Mouse (Mus musculus) left cerebral cortex, adult 8-10 months (tissue): Measurements from ENCODE around the gene Gm17606. TPM values are rescaled to one million over a fixed set of nuclear protein-coding genes. Genes with fewer than 3 reads are reported as not detected.
A peak's percentile ranks its signal among the peaks of the same experiment; 100 is the strongest.

ENCODE experiments used
- DNase-seq, 2 experiments: peaks; one replicate each; pipeline ENCODE4 v3.0.0; 2022; ENCODE audit warnings: low spot score in 2 of 2
- microRNA-seq, 2 experiments: library from miRNA; unstranded; fragments of <30 nt; microRNA quantifications; one replicate each; pipeline ENCODE4 v1.2.0; 2022
- total RNA-seq, 4 experiments: library from RNA; stranded (reverse); gene quantifications; 2 replicates each; pipeline ENCODE4 v1.2.4; 2022

Gm17606 gene
- total RNA-seq, 4 experiments from 2014 or later, result not detected

GRCm38 (mm10) chr14:54660009-54660408 is 19.3 kb downstream of the Gm17606 start:
- DNase-seq, result no peak

- DNase-seq, result peak in 1 of 2 experiments; percentile 83
Measured at GRCm38 (mm10) chr14:54664477-54665222, 23.9 kb downstream of the Gm17606 start.

GRCm38 (mm10) chr14:54669381-54669780 is 28.6 kb downstream of the Gm17606 start:
- no peak for DNase-seq

- DNase-seq, result no peak
Measured at GRCm38 (mm10) chr14:54674317-54674716, 33.6 kb downstream of the Gm17606 start.

GRCm38 (mm10) chr14:54676290-54676689 is 35.5 kb downstream of the Gm17606 start:
- no peak for DNase-seq

DNA sequence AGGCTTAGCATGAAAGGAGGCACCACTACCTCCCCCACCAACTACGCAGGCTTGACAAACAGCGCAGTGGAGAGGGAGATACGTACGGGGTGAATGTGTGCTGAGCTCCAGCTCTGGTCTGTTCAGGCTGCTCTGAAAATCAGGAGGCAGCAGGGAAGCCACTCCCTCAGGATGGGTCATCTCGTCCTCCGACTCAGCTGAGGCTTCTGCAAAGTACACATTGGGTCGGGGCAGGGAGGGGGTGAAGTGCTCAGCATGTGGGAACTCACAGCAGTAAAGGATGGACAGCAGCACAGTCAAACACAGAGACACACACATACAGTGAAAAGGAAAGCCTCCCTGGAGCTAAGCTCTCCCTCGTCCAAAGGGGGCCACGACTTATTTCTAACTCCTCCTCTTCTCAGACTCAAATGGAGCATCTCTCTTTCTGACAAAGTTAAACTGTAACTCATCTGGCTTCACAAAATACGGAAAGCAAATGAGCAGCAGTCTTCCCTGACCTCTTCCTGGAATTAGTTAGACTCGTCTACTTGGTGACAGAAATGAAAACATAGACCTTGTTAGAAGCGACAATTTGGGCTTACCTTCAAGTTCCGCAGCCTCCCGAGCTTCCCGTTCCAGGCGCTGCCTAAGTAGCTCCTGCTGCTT is 38.0 kb downstream of the Gm17606 start:
- DNase-seq, result no peak

DNA sequence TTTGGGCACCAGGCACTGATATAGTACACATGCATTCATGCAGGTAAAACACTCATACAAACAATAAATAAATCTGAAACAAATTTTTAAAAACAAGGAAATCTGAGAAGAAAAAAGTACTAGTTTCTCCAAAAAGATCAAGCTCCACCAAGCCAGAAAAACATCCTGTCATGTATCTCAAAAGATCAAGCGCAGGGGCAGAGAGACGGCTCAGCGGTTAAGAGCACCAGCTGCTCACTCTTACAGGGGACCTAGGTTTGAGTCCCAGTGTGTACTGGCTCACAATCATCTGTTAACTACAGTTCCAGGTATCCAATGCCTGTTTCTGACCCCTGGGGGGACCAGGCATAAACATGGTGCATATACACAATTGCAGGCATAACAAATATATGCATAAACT is 41.6 kb downstream of the Gm17606 start:
- no peak for DNase-seq

- no peak for DNase-seq
Measured at GRCm38 (mm10) chr14:54685471-54685870, 44.7 kb downstream of the Gm17606 start.

DNA sequence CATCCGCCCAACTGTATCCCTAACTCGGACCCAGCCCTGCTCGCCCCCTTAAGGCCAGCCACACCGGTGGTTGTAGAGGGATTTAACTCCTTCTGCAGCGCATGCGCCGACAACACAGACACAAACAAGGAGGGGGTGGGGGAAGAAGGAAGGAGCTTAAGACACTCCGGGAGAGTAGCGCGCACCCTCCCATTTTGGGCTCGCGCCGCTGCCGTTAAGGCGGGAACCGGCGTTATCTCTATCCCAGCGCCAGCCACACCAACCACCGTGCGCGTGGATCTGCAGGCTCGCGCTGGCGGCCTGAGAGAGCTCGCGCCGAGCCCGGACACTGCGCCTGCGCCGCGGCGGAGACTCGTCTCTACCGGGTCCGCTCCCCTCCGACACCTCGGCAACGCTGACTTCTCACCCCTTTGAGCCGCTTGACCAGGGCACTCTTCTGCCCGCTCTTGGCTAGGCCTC is 45.3 kb downstream of the Gm17606 start, which contains the start of gene 1700123O20Rik:
TSS of gene 1700123O20Rik (plus strand) at position 154 of the 459 bp plus-strand sequence.
- no peak for DNase-seq

DNA sequence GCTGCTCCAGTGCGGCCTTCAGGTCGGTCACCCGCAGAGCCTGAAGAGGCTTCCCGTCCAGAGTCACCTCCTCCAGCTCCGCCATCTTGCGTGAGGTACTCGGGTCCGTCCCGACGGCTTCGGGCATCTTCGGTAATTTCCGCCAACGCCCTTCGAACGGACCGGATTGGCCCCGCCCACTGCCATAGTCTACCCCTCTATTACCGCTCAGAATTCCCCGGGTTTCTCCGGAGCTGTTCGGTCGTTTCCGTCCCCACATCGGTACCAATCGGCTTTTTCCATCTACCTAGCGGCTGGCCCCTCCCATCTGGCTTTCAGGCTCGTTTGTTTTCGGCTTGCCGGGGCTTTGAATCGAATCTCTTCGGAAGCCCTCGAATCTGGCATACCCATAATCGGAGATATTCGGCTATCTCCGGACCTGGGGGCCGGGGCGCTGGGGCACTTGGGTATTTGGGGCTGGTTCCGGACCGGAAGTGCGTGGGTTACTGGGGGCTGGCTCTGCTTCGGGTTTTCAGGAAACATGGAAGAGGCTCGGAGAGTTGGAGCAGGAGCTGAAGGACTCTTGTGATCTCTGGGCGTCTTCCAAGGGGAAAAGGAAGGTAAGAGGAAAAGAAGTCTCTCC is 45.9 kb downstream of the Gm17606 start, which contains the start of gene Acin1:
TSS of gene Acin1 (minus strand) at position 410 of the 622 bp plus-strand sequence.
- peak; percentile 99 to 100 for DNase-seq

GRCm38 (mm10) chr14:54687251-54687650 is 46.5 kb downstream of the Gm17606 start:
- DNase-seq, result no peak

DNA sequence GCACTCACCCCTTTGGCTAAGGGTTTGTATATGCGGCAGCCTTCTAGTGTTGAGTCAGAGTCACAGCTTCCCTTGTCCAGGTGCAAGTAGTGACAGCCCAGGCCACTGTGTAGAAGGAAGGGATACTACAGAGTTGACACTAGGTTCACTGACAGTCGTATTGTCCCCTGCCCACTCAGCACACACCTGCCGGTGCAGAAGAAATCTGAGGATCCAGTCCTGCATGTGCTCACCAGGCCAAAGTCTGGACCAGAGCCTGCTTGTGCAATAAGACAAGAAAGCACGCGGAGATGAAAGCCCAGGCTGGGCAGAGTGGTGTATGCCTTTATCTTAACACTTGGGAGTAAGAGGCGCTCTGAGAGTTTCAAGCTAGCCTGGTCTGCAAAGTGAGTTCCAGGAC is 54.3 kb downstream of the Gm17606 start:
- DNase-seq, result no peak

GRCm38 (mm10) chr14:54696752-54697151 is 56.0 kb downstream of the Gm17606 start:
- no peak for DNase-seq

Small RNA genes within 50 kb of the gene (microRNA-seq; reads per million reads assigned to microRNA genes)
- gene Mir686 (0 reads per million in 2 experiments), gene Mir6948 (0 to 0.44 reads per million in 2 experiments)

Other genes starting within 250 kb of the Gm17606 start
- 1 to 10 TPM; 1.1 to 7.5 (median 3.4) TPM for gene Slc7a7, start 223.2 kb upstream of the Gm17606 start, total RNA-seq
- gene Mrpl52, start 214.0 kb upstream of the Gm17606 start, total RNA-seq, result 100 to 1,000 TPM in 2 of 4 experiments, 10 to 100 TPM in 2; 71.6 to 109 (median 87.4) TPM
- 10 to 100 TPM in 3 of 4 experiments, 1 to 10 TPM in 1; 8.7 to 14.8 (median 11.9) TPM for gene Mmp14, start 209.3 kb upstream of the Gm17606 start, total RNA-seq
- 10 to 100 TPM; 24.1 to 27.4 (median 25.8) TPM for gene Lrp10, start 176.8 kb upstream of the Gm17606 start, total RNA-seq
- 10 to 100 TPM; 11.7 to 18.2 (median 13.6) TPM for gene Rem2, start 164.9 kb upstream of the Gm17606 start, total RNA-seq
- gene Prmt5, start 123.4 kb upstream of the Gm17606 start, total RNA-seq, result 10 to 100 TPM; 50.0 to 58.5 (median 55.0) TPM
- 1 to 10 TPM; 3.0 to 4.7 (median 3.4) TPM for gene Haus4, start 86.3 kb upstream of the Gm17606 start, total RNA-seq
- 1 to 10 TPM; 1.3 to 2.4 (median 1.7) TPM for gene Ajuba, start 63.4 kb upstream of the Gm17606 start, total RNA-seq
- gene 4931414P19Rik, start 35.0 kb upstream of the Gm17606 start, total RNA-seq, result 1 to 10 TPM; 4.7 to 6.3 (median 5.7) TPM
- 100 to 1,000 TPM; 151 to 185 (median 175) TPM for gene Psmb5, start 22.9 kb upstream of the Gm17606 start, total RNA-seq
- under 1 TPM in 3 of 4 experiments, not detected in 1; 0.14 to 0.63 (median 0.14) TPM for gene Psmb11, start 19.5 kb upstream of the Gm17606 start, total RNA-seq
- gene Cdh24, start 412 bp downstream of the Gm17606 start, total RNA-seq, result 1 to 10 TPM; 7.5 to 8.1 (median 7.8) TPM
- gene 1700123O20Rik, start 45.3 kb downstream of the Gm17606 start, total RNA-seq, result 10 to 100 TPM; 17.0 to 22.4 (median 19.2) TPM
- 100 to 1,000 TPM; 154 to 188 (median 170) TPM for gene Acin1, start 46.0 kb downstream of the Gm17606 start, total RNA-seq
- gene Gm29776, start 57.9 kb downstream of the Gm17606 start, total RNA-seq, result not detected
- not detected for gene Cebpe, start 71.2 kb downstream of the Gm17606 start, total RNA-seq
- gene Slc7a8, start 141.0 kb downstream of the Gm17606 start, total RNA-seq, result 10 to 100 TPM; 54.5 to 60.7 (median 58.5) TPM
- not detected for gene Rnf212b, start 173.2 kb downstream of the Gm17606 start, total RNA-seq
- 10 to 100 TPM; 22.5 to 34.9 (median 24.2) TPM for gene Homez, start 230.0 kb downstream of the Gm17606 start, total RNA-seq
- gene Ppp1r3e, start 236.6 kb downstream of the Gm17606 start, total RNA-seq, result 10 to 100 TPM; 20.6 to 24.9 (median 22.7) TPM
- gene Bcl2l2, start 242.4 kb downstream of the Gm17606 start, total RNA-seq, result 100 to 1,000 TPM; 127 to 134 (median 132) TPM
- gene Gm20521, start 242.5 kb downstream of the Gm17606 start, total RNA-seq, result 1 to 10 TPM in 3 of 4 experiments, not detected in 1; 1.5 to 6.7 (median 4.2) TPM